Mouse (Mus musculus) E14TG2a.4 (cell line): ENCODE results near the gene Spag6.

Experiments used
- CTCF ChIP-seq: conservative IDR thresholded peaks from 2 replicates; pipeline ENCODE4 v1.5.1; 2014; ENCODE audit warnings: low read length
- POU5F1 ChIP-seq: IDR thresholded peaks from 2 replicates; pipeline ENCODE4 v1.6.1; 2014; ENCODE audit warnings: low read length, borderline replicate concordance

GRCm38 (mm10) chr2:18695629-18696150 is 1.9 kb downstream of the Spag6 start:
- TF ChIP-seq CTCF (no peak), POU5F1 (no peak)
